Mouse (Mus musculus): ENCODE data around the gene B4galt3. TPM values are rescaled to one million over a fixed set of nuclear protein-coding genes. Genes with fewer than 3 reads are reported as not detected.

B4galt3 gene
- total and polyA plus RNA-seq, 2 experiments, result 4.8 to 23.9 TPM

DNA sequence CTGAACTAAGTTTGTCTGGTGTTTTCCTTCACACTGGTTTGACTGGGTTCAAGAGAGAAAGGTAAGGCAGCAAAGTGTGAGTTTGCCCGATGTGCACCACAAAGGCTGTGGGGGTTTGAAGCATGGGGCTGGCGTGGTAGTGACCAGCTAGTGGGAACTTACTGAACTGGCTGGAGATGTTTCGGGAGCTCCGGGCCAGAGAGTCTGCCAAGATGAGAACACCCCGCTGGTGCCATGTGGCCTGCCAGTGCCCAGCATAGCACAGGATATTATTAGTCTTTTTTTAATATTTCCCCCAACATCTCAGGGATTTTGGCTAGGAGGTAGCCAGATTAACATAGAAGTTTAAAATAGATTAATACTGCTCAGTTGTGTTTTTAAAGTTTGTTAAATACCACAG, 50.0 kb downstream of the B4galt3 start:
- no peaks in the 10 kb centered on the region for H3K36me3 ChIP-seq (ENCODE audit: control insufficient read depth, insufficient read depth, low read length)
- no peak overlapping the region for H3K27ac ChIP-seq (replicated peaks; ENCODE audit: insufficient read depth, low read depth, low read length)
- no peaks in the 10 kb centered on the region for H3K79me2 ChIP-seq (ENCODE audit: control insufficient read depth, insufficient read depth, low read length)
- no peak overlapping the region for H3K4me3 ChIP-seq (ENCODE audit: insufficient read depth, low read depth, low read length)
- WGBS, result 24% methylated on average over 5 of the region's 5 CpGs
- no peak for DNase-seq (ENCODE audit: extremely low read depth, low read depth, low spot score)
- no peaks in the 10 kb centered on the region for H3K27me3 ChIP-seq (ENCODE audit: control insufficient read depth, insufficient read depth, low read length)
- no peaks in the 10 kb centered on the region for H3K4me1 ChIP-seq (ENCODE audit: control insufficient read depth, insufficient read depth, low read length)
- TF ChIP-seq POLR2A (IDR thresholded peaks at IDR 0.05; ENCODE audit: extremely low read depth, insufficient read depth, low read length) (no peak), CTCF (IDR thresholded peaks at IDR 0.05; ENCODE audit: low read depth, low read length) (no peak)
- no peak overlapping the region for H3K9ac ChIP-seq (ENCODE audit: low read depth, low read length)

DNA sequence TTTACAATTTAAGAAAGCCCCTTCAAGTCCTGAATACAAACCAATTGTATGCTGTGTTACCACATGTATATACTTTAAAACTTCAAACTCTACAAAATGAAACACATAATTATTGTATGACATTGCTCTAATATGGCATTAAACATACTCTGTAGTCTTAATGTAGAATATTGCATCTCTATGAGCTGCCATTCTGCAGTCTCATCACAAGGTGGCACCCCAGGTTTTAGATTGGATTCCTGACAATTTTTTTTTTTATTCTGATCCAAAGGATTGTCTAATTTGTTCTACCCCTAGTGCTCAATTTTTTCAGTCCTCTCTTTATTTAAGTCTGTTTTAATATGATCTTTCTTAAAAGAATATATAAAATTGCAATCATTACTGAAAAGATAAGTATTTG, 51.3 kb downstream of the B4galt3 start:
- H3K4me1 ChIP-seq (ENCODE audit: control insufficient read depth, insufficient read depth, low read length), result no peaks in the 10 kb centered on the region
- no peaks in the 10 kb centered on the region for H3K79me2 ChIP-seq (ENCODE audit: control insufficient read depth, insufficient read depth, low read length)
- H3K27ac ChIP-seq (replicated peaks; ENCODE audit: insufficient read depth, low read depth, low read length), result no peak overlapping the region
- H3K9ac ChIP-seq (ENCODE audit: low read depth, low read length), result no peak overlapping the region
- TF ChIP-seq POLR2A (IDR thresholded peaks at IDR 0.05; ENCODE audit: extremely low read depth, insufficient read depth, low read length) (no peak), CTCF (IDR thresholded peaks at IDR 0.05; ENCODE audit: low read depth, low read length) (peak; percentile 11; the same call in 1 of the 2 replicates)
- no peaks in the 10 kb centered on the region for H3K36me3 ChIP-seq (ENCODE audit: control insufficient read depth, insufficient read depth, low read length)
- DNase-seq (ENCODE audit: extremely low read depth, low read depth, low spot score), result no peak
- H3K4me3 ChIP-seq (ENCODE audit: insufficient read depth, low read depth, low read length), result no peak overlapping the region
- no peaks in the 10 kb centered on the region for H3K27me3 ChIP-seq (ENCODE audit: control insufficient read depth, insufficient read depth, low read length)

DNA sequence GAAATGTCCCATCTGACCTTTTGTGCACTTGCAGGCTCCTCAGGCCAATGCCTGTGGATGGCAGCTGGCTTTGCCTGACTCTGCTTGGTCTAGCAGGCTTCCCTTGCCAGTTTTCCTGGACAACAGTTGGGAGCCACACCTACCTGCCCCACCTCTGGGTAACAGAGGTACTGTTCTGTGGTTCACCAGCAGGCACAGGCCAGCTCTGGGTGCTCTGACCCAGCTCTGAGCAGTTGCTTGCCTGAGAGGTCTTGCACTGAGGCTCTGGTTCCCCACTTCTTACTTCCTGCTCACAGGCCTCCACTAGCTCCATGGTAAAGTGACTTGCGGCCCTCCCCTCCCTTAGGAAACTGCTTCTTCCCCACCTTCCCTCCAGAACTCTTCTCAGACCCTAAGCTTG, 51.9 kb downstream of the B4galt3 start:
- WGBS, result 95% methylated on average over 1 of the region's 1 CpGs
- Histone ChIP-seq H3K9ac (ENCODE audit: low read depth, low read length) (no peak overlapping the region), H3K36me3 (ENCODE audit: control insufficient read depth, insufficient read depth, low read length) (no peaks in the 10 kb centered on the region), H3K79me2 (ENCODE audit: control insufficient read depth, insufficient read depth, low read length) (no peaks in the 10 kb centered on the region), H3K27me3 (ENCODE audit: control insufficient read depth, insufficient read depth, low read length) (no peaks in the 10 kb centered on the region), H3K4me3 (ENCODE audit: insufficient read depth, low read depth, low read length) (no peak overlapping the region), H3K27ac (replicated peaks; ENCODE audit: insufficient read depth, low read depth, low read length) (no peak overlapping the region), H3K4me1 (ENCODE audit: control insufficient read depth, insufficient read depth, low read length) (no peaks in the 10 kb centered on the region)
- DNase-seq (ENCODE audit: extremely low read depth, low read depth, low spot score), result no peak
- TF ChIP-seq POLR2A (IDR thresholded peaks at IDR 0.05; ENCODE audit: extremely low read depth, insufficient read depth, low read length), result no peak
- 0 out of 2 replicates have a peak, but pooled peaks have one; percentile 4 for TF ChIP-seq CTCF (IDR thresholded peaks at IDR 0.05; ENCODE audit: low read depth, low read length)

DNA sequence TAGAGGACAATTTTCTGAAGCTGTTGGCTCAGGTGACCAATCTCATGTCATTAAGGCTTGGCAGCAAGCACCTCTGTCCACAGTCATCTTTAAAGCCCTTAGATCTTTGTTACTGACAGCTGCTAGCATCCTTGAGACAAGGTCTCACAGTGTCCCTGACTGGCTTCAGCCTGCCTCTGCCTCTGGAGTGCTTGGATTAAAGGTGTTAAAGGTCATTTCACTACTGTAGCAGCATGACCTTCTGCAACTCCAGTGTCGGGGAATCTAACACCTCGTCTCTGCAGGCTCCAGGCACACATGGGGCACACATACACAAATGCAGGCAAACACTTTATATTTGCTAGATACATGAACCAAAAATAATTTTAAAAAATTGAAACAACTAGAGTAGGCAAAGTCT, 55.4 kb downstream of the B4galt3 start:
- WGBS, result 37% methylated on average over 2 of the region's 2 CpGs

More for the DNA sequence above, 55.4 kb downstream of the B4galt3 start:
- Histone ChIP-seq H3K36me3 (ENCODE audit: control insufficient read depth, insufficient read depth, low read length) (no peaks in the 10 kb centered on the region), H3K9ac (ENCODE audit: low read depth, low read length) (no peak overlapping the region), H3K27ac (replicated peaks; ENCODE audit: insufficient read depth, low read depth, low read length) (no peak overlapping the region), H3K79me2 (ENCODE audit: control insufficient read depth, insufficient read depth, low read length) (peaks cover 7% of the 10 kb centered on the region; the same call in 1 of the 2 replicates), H3K4me3 (ENCODE audit: insufficient read depth, low read depth, low read length) (no peak overlapping the region), H3K27me3 (ENCODE audit: control insufficient read depth, insufficient read depth, low read length) (no peaks in the 10 kb centered on the region), H3K4me1 (ENCODE audit: control insufficient read depth, insufficient read depth, low read length) (peaks cover 5% of the 10 kb centered on the region)
- no peak for TF ChIP-seq CTCF (IDR thresholded peaks at IDR 0.05; ENCODE audit: low read depth, low read length)
- TF ChIP-seq POLR2A (IDR thresholded peaks at IDR 0.05; ENCODE audit: extremely low read depth, insufficient read depth, low read length), result no peak
- DNase-seq (ENCODE audit: extremely low read depth, low read depth, low spot score), result no peak

Other genes with a start within 250 kb of the B4galt3 start
- 11.5 and 14.5 TPM in 2 replicates for gene Fcgr3, start 205.4 kb upstream of the B4galt3 start, total RNA-seq (2014; rRNA removed)
- 2.6 and 4.5 TPM in 2 replicates for gene Fcgr3, start 205.4 kb upstream of the B4galt3 start, polyA plus RNA-seq (2012; rRNA removed)
- 0.13 and 0.37 TPM in 2 replicates for gene Cfap126, start 156.4 kb upstream of the B4galt3 start, total RNA-seq (2014; rRNA removed)
- 1.5 and 3.5 TPM in 2 replicates for gene Cfap126, start 156.4 kb upstream of the B4galt3 start, polyA plus RNA-seq (2012; rRNA removed)
- 194 and 217 TPM in 2 replicates for gene Sdhc, start 119.7 kb upstream of the B4galt3 start, total RNA-seq (2014; rRNA removed)
- 375 and 403 TPM in 2 replicates for gene Sdhc, start 119.7 kb upstream of the B4galt3 start, polyA plus RNA-seq (2012; rRNA removed)
- gene Mpz, start 119.6 kb upstream of the B4galt3 start, total RNA-seq (2014; rRNA removed), result 0.07 and 0.09 TPM in 2 replicates
- gene Mpz, start 119.6 kb upstream of the B4galt3 start, polyA plus RNA-seq (2012; rRNA removed), result 0.27 and 0.83 TPM in 2 replicates
- gene Pcp4l1, start 74.1 kb upstream of the B4galt3 start, total RNA-seq (2014; rRNA removed), result 3.8 and 10.0 TPM in 2 replicates
- gene Pcp4l1, start 74.1 kb upstream of the B4galt3 start, polyA plus RNA-seq (2012; rRNA removed), result 10.5 and 15.0 TPM in 2 replicates
- gene Nr1i3, start 56.4 kb upstream of the B4galt3 start, total RNA-seq (2014; rRNA removed), result 178 and 264 TPM in 2 replicates
- 215 and 229 TPM in 2 replicates for gene Nr1i3, start 56.4 kb upstream of the B4galt3 start, polyA plus RNA-seq (2012; rRNA removed)
- 5.5 and 10.7 TPM in 2 replicates for gene Tomm40l, start 47.8 kb upstream of the B4galt3 start, total RNA-seq (2014; rRNA removed)
- gene Tomm40l, start 47.8 kb upstream of the B4galt3 start, polyA plus RNA-seq (2012; rRNA removed), result 6.7 and 9.7 TPM in 2 replicates
- gene Apoa2, start 45.3 kb upstream of the B4galt3 start, total RNA-seq (2014; rRNA removed), result 15,245 and 18,176 TPM in 2 replicates
- gene Apoa2, start 45.3 kb upstream of the B4galt3 start, polyA plus RNA-seq (2012; rRNA removed), result 28,168 and 29,095 TPM in 2 replicates
- gene Fcer1g, start 36.0 kb upstream of the B4galt3 start, total RNA-seq (2014; rRNA removed), result 6.4 and 12.4 TPM in 2 replicates
- gene Fcer1g, start 36.0 kb upstream of the B4galt3 start, polyA plus RNA-seq (2012; rRNA removed), result 21.3 and 50.7 TPM in 2 replicates
- 0.09 and 0.13 TPM in 2 replicates for gene Adamts4, start 19.9 kb upstream of the B4galt3 start, total RNA-seq (2014; rRNA removed)
- gene Adamts4, start 19.9 kb upstream of the B4galt3 start, polyA plus RNA-seq (2012; rRNA removed), result 0.15 and 0.37 TPM in 2 replicates
- gene Ndufs2, start 18.9 kb upstream of the B4galt3 start, total RNA-seq (2014; rRNA removed), result 272 and 275 TPM in 2 replicates
- 174 and 195 TPM in 2 replicates for gene Ndufs2, start 18.9 kb upstream of the B4galt3 start, polyA plus RNA-seq (2012; rRNA removed)
- gene Ppox, start 10.9 kb downstream of the B4galt3 start, total RNA-seq (2014; rRNA removed), result 11.0 and 14.4 TPM in 2 replicates
- 19.6 and 31.2 TPM in 2 replicates for gene Ppox, start 10.9 kb downstream of the B4galt3 start, polyA plus RNA-seq (2012; rRNA removed)
- 4.3 and 7.2 TPM in 2 replicates for gene Usp21, start 17.7 kb downstream of the B4galt3 start, total RNA-seq (2014; rRNA removed)
- gene Usp21, start 17.7 kb downstream of the B4galt3 start, polyA plus RNA-seq (2012; rRNA removed), result 20.2 and 23.8 TPM in 2 replicates
- gene Ufc1, start 24.7 kb downstream of the B4galt3 start, total RNA-seq (2014; rRNA removed), result 96.5 and 103 TPM in 2 replicates
- gene Ufc1, start 24.7 kb downstream of the B4galt3 start, polyA plus RNA-seq (2012; rRNA removed), result 30.3 and 34.5 TPM in 2 replicates
- gene Dedd, start 58.8 kb downstream of the B4galt3 start, total RNA-seq (2014; rRNA removed), result 14.7 and 15.8 TPM in 2 replicates
- 28.3 and 34.1 TPM in 2 replicates for gene Dedd, start 58.8 kb downstream of the B4galt3 start, polyA plus RNA-seq (2012; rRNA removed)
- 128 and 132 TPM in 2 replicates for gene Nit1, start 75.3 kb downstream of the B4galt3 start, total RNA-seq (2014; rRNA removed)
- gene Nit1, start 75.3 kb downstream of the B4galt3 start, polyA plus RNA-seq (2012; rRNA removed), result 120 and 139 TPM in 2 replicates
- gene Pfdn2, start 75.3 kb downstream of the B4galt3 start, total RNA-seq (2014; rRNA removed), result 21.6 and 26.6 TPM in 2 replicates
- gene Pfdn2, start 75.3 kb downstream of the B4galt3 start, polyA plus RNA-seq (2012; rRNA removed), result 13.1 and 15.2 TPM in 2 replicates
- not detected in 2 replicates for gene Klhdc9, start 90.5 kb downstream of the B4galt3 start, total RNA-seq (2014; rRNA removed)
- 0.05 TPM in 1 of 2 replicates, not detected in the other for gene Klhdc9, start 90.5 kb downstream of the B4galt3 start, polyA plus RNA-seq (2012; rRNA removed)
- 0.09 and 0.20 TPM in 2 replicates for gene Nectin4, start 99.8 kb downstream of the B4galt3 start, total RNA-seq (2014; rRNA removed)
- gene Nectin4, start 99.8 kb downstream of the B4galt3 start, polyA plus RNA-seq (2012; rRNA removed), result 0.09 and 0.16 TPM in 2 replicates
- gene Arhgap30, start 118.6 kb downstream of the B4galt3 start, total RNA-seq (2014; rRNA removed), result 2.4 and 2.8 TPM in 2 replicates
- gene Arhgap30, start 118.6 kb downstream of the B4galt3 start, polyA plus RNA-seq (2012; rRNA removed), result 1.3 and 2.0 TPM in 2 replicates
- 27.2 and 33.7 TPM in 2 replicates for gene Usf1, start 141.0 kb downstream of the B4galt3 start, total RNA-seq (2014; rRNA removed)
- 39.4 and 44.7 TPM in 2 replicates for gene Usf1, start 141.0 kb downstream of the B4galt3 start, polyA plus RNA-seq (2012; rRNA removed)
- gene Tstd1, start 148.5 kb downstream of the B4galt3 start, total RNA-seq (2014; rRNA removed), result 26.6 and 27.8 TPM in 2 replicates
- gene Tstd1, start 148.5 kb downstream of the B4galt3 start, polyA plus RNA-seq (2012; rRNA removed), result 50.6 and 57.2 TPM in 2 replicates
- gene F11r, start 167.2 kb downstream of the B4galt3 start, total RNA-seq (2014; rRNA removed), result 39.1 and 56.8 TPM in 2 replicates
- gene F11r, start 167.2 kb downstream of the B4galt3 start, polyA plus RNA-seq (2012; rRNA removed), result 47.7 and 60.4 TPM in 2 replicates
- gene Alyref2, start 233.2 kb downstream of the B4galt3 start, total RNA-seq (2014; rRNA removed), result 3.4 and 5.5 TPM in 2 replicates
- 3.2 and 4.6 TPM in 2 replicates for gene Alyref2, start 233.2 kb downstream of the B4galt3 start, polyA plus RNA-seq (2012; rRNA removed)

Measured in liver, adult 2 months (tissue).